Mouse (Mus musculus): ENCODE data around the gene Rtf1.

The Rtf1 gene

DNA sequence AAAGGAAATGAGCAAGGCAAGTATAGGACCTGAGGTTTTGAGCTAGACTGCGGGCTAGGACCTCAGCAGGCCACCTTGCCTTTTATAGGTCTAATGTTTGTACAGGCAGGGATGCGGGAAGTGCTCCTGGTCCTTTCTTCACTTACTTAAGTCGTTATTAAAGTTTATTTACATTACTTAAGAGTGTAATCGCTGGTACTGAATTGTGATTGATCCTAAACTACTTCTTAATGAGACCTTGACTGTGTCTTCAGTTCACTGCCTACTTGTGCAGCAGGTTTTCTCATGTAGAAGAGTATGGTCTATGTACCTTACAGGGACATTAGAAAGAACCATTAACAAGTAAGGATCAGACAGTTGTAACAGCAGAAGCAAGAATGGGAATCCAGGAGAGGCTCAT is 55.9 kb downstream of the Rtf1 start:
- no peak for DNase-seq (ENCODE audit: low read depth)

DNA sequence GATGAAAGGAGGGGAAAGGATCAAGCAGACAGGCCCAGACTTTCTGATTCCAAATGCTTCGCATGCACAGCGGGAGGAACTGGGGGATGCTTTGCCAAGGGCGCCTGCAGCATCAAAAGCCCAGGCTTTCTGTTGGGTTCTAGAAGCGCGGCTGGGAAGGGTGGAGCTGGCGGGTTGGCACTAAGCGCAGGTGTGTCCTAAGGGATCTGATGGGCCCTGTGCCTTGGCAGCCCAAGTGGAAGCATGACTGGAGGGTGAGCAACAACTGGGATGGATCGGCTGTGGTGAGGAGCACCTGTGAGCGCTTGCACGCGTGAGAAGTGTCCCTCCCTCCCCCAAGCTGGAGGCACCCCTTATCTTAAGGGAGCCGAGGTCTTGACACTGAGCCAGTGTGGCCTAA is 62.3 kb downstream of the Rtf1 start:
- no peak for DNase-seq (ENCODE audit: low read depth)

DNA sequence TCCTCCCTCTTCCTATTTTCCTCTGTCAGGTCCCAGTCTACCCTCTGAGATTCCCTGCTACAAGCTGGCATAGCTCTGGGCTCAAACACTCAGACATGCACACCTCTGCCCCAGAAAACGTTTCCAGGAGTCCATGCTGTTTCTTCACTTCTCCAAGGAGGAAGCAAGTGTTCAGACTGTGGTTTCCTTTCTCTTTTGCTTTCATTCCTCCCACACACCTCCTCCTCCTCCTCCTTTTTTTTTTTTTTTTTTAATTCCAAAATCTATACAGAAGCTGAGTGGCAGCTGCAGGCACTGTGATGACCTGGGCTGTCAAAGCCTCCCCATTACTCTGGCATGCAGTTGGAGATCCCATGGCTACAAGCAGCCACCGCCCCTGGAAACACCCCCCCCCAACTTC is 65.7 kb downstream of the Rtf1 start:
- DNase-seq (ENCODE audit: low read depth) = no peak

DNA sequence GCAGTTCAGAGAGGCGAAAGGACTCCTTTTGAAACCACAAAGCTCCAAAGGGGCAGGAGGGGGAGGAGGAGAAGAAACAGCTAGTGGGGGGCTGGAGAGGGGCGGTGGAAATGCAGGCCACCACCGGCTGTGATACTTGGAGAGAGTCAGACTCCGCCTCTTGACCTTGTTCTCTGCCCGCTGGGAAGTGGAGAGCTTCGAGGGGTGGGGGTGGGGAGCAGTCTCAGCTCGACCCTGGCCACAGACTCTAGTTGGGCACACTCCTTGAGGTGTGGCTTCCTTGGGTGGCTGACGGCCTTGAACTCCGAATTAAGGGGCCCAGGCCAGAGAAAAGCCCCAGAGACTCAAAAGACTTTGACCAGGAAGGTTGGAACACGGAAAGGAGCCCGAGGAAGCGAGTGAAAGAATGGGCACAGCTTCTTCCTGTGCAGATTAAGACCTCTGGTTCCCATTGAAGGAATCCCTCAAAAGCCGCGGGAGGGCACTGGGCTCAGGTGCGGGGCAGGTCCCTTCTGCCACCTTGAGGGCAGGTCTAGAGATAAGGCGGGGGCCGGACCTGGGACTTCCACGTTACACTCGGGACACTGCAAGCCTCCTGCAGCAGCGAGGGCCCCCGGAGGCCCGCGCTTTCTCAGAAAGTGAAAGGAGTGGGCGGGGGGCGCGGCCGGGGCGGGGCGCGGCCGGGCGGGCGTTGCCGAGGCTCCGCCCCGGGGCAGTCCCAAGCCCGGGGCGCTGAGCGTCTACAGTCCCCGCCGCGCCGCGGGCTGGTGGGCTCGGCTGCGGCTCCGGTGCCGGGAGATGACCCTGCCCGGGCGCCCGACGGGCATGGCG is 66.9 kb downstream of the Rtf1 start, which contains the start of gene Itpka:
TSS of gene Itpka (plus strand) at position 757 of the 831 bp plus-strand sequence.
- DNase-seq (ENCODE audit: low read depth) = peak; percentile 80

DNA sequence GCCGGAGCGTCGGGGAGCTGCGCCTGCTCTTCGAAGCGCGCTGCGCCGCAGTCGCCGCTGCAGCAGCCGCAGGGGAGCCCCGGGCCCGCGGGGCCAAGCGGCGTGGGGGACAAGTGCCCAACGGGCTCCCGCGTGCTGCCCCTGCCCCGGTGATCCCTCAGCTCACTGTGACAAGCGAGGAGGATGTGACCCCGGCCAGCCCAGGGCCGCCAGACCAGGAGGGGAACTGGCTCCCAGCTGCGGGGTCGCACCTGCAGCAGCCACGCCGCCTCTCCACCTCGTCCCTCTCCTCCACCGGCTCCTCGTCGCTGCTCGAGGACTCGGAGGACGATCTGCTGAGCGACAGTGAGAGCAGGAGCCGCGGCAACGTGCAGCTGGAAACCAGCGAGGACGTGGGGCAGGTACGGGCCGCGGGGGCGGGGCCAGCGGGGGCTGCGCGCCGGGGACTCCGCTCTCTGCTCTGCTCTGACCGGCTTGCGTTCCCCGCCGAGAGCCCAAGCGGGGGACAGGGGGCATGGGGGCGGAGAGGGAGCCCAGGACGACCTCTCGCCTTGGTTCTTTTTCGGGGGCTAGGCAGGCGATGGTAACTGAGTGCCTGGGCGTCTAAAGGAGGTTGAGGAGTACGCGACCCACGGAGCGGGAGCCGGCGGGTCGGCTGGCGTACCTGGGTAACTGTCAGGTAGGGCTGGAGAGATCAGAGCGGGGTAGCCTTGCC is 67.8 kb downstream of the Rtf1 start:
- DNase-seq (ENCODE audit: low read depth) = peak; percentile 9

DNA sequence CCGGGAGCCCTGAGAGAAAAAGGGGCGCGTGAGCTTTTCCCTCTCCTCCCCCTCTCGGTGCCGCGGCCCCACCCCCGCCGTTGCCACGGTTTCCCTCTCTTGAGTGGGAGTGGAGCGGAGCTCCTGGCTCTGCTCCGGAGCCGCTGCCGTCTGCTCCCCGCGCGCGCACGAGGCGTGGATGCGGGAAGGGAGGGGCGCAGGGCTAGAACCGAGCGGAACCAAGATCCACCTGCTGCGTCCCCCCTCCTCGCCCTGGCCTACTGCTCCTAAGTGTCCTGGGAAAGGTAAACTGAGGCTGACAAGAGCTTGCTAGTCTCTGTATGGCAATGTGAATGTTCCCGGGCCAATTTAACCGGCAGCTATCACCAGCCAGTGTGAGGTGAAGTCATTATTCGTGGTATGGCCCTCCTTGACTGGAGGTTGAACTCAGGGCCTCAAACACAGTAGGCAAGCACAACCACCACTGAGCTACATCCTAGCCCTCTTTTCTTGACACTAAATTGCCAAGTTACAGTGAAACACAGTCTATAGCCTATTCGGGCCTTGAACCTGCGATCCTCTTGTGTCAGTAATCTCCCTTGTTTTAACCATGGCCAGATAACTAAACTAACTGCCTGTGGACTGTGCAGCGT is 68.4 kb downstream of the Rtf1 start:
- DNase-seq (ENCODE audit: low read depth) = no peak

DNA sequence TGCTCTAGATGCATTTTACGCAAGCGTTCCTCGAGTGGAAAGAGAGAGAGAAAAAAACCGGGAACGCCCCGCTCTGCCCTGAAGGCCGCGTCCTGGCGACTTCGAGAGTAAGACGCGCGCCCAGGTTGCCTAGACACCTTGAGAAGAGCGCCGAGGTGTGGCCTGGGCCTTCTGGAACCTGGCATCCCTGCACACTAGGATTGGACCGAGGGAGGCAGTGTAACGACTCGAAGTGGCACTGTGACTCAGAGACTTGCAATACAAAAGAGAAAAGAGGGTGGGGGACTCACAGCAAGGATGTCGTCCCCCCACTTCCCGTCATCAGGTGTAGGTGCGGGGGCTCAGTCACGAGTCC is 68.9 kb downstream of the Rtf1 start:
- DNase-seq (ENCODE audit: low read depth) = no peak

DNA sequence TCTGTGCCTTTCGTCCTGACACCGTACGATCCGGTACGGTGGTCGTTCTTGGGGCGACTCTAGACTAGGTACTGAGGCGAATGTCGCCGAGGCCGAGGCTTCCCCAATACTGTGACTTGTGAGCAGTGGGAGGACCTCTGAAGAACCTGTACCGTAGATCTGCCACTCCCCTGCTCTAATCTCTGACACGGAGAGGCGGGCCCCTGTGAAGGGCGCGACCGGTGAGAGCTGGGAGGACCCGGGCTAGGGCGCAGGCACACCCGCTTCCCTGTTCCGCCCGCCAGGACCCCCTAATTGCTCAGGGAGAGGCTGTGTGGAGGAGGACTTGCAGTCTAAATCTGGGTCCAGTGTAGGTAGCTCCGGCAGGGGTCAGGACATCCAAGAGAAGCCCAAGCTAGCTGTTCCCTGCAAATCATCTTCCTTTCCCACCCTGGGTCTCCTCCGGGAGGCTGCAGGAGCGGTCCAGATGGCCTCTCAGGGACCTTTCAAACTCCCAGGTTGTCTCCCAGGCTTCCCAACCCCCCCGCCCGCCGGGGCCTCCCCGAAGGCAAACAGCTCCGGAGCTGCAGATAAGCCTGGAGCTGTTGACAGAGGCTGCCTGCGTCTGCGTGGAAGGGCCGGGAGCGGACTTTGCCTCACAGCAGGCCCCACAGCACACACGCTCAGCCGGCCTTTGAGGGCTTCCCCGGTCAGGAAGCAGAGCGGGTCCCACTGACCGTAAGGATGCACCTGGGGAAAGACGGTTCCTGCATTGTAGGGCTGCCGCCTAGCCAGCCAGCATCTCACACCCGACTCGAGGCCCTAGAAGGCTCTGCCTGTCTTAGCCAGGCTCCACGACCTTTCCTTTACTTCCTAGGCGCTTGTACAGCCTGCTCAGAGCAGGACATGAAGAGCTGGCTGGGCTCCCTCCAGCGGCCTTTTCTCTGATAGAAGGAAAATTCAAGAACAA is 69.6 kb downstream of the Rtf1 start:
- peak; percentile 31 for DNase-seq (ENCODE audit: low read depth)

DNA sequence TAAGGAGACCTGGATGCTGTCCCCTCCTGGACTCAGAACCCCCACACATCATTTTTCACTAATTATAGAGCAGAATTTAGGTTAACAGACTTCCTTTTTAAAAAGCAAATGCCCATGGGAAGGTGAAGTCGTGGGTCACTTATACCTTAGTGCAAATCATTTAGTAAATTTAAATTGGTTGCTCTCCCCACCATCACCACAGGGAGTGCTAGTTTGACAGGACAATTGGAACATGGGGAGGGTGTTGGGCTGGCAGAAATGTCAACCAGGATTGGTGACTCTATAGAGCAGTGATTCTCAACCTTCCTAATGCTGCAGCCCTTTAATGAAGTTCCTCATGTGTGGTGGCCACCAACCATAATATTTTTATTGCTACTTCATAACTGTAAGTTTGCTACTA is 70.4 kb downstream of the Rtf1 start:
- peak; percentile 29 for DNase-seq (ENCODE audit: low read depth)

DNA sequence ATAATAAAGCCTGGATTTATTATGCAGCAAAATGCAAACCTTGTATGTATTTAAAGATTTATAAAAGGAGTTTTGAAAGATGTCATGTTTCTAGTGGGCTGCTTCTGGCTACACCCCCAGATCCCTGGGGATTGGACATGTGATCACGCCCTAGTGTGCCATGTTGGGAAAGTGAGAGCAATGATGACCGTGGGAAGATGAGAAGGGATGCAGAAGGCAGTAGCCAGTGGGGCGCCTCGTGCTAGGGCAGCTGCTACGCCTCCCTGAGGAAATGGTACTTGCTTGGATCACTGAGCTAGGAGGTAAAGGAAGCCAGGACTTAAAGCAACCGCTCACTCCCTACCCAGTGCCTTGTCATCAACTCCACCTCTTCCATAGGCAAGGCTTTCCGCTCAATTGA is 72.7 kb downstream of the Rtf1 start:
- peak; percentile 13 for DNase-seq (ENCODE audit: low read depth)

DNA sequence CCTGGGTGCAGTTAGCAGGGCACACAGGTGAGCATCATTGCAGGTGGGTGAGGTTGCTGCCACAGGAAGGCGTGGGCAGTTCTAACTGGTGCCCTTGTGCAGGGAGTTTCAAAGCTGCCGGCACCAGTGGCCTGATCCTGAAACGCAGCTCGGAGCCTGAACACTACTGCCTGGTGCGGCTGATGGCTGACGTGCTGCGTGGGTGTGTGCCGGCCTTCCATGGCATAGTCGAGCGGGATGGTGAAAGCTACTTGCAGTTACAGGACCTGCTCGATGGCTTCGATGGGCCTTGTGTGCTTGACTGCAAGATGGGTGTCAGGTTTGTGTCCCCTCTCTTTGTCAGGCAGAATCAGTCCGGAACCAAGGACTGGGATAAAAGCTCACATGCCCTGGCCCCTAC is 74.4 kb downstream of the Rtf1 start:
- no peak for DNase-seq (ENCODE audit: low read depth)

DNA sequence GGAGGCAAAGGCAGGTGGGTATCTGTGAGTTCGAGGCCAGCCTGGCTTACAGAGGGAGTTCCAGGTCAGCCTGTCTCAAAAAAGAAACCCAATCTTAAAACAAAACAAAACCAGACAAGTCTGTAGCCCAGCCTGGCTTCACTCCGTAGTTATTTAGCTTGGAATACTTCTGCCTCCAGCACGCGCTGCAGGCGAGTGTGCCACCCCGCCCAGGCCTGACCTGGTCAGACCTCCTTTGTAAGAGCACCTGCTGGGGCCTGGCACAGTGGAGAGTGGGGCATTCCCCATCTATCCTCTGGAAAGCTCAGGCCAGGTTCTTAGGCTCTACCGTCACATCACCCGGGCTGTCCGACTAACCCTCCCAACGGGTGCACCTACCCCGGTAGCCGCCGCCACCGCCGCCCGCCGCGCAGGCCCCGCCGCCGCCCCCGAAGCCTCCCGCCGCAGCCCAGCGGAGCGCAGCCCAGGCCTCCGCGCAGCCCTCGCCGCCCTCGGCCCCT is 82.8 kb downstream of the Rtf1 start:
- no peak for DNase-seq (ENCODE audit: low read depth)

DNA sequence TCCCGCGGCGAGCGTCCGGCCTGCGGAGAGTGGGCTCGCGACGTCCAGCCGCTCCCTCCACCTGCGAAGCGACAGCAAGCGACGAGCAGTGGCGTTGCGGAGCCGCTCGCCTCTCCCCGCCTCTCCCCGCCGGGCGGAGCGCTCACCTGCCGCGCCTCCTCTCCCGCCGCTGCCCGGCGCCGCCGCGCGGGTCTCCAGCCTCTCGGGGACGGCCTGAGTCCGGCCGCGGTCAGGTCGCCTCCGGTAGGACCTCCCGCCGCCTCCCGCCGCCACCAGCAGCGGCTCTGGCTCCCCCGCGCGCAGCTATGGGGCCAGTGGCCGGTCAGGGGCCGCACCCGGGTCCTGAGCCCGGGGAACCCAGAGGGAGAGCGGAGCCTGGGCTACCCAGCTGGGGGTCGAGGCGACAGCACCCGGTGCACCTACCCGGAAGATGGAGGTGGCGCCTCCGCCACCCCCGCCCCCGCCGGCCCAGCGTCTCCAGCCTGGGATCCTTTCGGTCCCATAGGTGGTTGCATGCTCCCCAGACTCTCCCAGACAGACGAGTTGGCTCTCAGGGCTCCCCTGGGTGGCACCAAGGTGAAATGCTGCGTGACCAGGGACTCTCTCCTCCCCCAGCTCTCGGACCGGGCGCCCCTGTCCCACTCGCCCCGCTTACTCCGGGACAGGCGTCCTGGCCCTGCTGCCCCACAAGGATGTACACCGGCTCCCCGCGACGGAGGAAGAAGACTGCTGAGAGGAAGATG is 83.4 kb downstream of the Rtf1 start:
- no peak for DNase-seq (ENCODE audit: low read depth)

DNA sequence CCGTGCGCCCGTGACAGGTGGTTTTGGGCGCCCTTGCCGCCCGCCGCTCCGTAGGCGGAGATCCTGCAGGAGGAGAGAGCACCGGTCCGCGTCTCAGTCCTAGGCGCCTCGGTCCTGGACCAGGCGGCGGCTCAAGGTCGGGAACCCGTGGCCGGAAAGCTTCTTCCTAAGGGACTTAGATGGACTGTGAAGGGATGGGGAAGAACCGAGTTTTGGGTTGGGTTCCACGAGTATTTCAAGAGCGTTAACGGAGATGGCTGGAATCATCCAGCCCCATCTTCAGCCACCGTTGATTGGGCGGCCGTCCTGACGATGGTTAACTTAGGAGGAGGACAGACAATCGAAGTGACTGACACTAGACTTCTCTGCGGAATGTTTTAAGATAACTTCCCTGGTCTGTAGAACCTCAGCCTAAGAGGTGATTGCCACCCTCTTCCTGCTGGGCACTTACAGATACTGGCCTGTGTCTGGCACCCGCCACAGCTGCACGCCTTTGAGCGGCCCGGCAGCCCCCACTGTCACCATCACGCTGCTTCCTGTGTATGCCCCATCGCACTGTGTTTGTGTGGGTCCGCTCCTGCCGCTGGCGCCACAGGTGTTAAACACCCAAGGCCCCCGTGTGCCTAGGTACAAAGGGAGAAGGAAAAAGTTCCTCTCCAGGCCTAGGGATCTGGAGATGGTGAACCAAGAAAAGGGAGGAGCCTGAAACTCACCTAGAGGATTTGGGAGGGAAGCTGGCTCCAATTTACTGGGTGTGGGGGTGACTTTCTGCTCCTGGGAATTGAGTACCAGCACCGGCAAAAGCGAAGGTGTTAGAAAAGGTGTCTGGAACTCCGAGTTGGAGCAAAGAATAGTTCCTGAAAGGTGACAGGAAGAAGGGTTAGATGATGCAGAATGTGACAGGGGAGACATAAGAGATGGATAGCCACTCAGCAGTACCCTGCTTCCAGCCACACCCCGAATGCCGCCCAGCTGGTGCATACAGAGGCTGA is 84.3 kb downstream of the Rtf1 start:
- no peak for DNase-seq (ENCODE audit: low read depth)

DNA sequence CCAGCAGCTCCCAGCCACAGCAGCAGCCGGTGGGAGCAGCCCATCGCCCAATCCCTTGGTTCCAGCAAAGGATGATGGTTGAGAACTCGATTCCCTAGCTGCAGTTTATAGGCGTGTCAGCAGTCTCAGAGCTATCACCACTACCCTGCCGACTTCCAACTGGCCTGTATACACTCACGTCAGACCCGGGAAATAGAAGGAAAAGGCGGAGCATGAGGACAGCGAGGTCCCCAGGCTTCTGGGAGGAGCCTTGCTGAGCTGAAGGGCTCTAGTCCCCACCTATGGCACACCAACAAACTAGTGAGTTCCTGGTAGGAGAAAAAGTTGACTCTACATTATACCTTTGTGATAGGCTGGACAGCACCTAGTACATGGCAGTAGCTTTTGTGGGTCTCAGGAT is 85.4 kb downstream of the Rtf1 start, which contains the start of gene Ltk:
TSS of gene Ltk (minus strand) at position 181 of the 400 bp plus-strand sequence.
- DNase-seq (ENCODE audit: low read depth) = no peak

DNA sequence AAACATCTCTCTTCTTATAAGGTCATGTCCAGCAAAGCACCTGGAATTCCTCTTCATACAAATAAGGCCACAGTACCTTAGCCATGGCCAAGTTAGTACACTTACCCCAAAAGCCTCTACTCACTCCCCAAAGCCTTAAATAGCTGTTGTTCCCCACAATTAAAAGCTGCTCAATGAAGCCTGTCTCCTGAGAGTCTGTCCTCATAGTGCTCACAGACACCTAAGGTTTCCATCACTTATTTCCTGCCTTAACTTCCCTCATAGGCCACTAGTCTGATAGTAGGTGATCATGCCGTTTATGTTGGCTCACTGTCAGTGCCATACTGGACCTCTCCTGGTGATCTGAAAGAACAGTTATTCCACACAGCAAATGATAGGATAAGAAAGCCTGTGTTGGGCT is 87.4 kb downstream of the Rtf1 start:
- DNase-seq (ENCODE audit: low read depth) = no peak

DNA sequence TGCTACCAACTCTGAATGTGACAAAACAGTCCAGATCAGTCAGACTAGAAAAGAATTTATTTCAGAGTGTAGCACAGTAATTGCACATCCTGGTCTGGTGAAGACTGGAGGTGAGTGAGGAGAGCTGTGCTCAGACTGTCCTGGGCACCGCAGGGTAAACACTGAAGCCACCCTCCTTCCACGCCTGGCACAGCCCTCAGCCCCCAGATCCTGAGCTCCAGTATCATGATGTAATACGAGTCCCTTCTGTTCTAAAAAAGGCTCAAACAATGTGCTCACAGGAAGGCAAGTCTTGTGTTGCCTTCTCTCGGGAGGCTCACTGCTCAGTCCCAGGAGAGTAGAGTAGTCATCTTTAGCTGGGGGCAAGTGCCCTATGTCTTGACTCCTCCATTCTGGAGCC is 89.1 kb downstream of the Rtf1 start:
- DNase-seq (ENCODE audit: low read depth) = no peak

DNA sequence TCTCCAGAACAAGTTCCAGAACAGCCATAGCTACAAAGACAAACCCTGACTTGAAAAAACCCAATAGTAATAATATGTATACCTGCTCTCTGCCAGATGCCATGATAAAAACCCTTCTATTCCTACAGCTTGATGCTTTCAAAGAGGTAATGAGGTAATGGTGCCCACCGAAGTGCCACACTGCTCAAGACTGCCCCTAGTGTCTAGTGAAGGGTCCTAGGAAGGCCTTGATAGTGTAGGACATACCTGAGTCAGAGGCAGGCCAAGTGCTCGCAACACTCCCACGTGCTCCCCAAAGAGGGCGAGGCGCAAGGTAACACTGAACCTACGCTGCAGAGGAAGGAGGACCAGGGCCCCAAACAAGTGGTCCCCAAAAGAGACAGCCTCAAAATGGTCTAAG is 92.4 kb downstream of the Rtf1 start:
- DNase-seq (ENCODE audit: low read depth) = no peak

Data from NIH3T3 (cell line).